Mouse (Mus musculus): ENCODE measurements around the gene 4932414N04Rik.
A peak's percentile ranks its signal among the peaks of the same experiment; 100 is the strongest.
"Not testable (repeated sequence)": the region's sequence is repeated elsewhere in the genome, so short reads cannot be mapped to it uniquely, and the experiment has no call there.

The 4932414N04Rik gene

GRCm38 (mm10) chr2:68656186-68656585 is at the start of gene 4932414N04Rik:
4932414N04Rik (plus strand) TSS chr2:68656486.
- DNase-seq (ENCODE audit: low spot score in 2 of 2) = not testable (repeated sequence)

- DNase-seq (ENCODE audit: low spot score in 2 of 2) = no peak
Measured at GRCm38 (mm10) chr2:68732216-68732615, 75.9 kb downstream of the 4932414N04Rik start.

DNA sequence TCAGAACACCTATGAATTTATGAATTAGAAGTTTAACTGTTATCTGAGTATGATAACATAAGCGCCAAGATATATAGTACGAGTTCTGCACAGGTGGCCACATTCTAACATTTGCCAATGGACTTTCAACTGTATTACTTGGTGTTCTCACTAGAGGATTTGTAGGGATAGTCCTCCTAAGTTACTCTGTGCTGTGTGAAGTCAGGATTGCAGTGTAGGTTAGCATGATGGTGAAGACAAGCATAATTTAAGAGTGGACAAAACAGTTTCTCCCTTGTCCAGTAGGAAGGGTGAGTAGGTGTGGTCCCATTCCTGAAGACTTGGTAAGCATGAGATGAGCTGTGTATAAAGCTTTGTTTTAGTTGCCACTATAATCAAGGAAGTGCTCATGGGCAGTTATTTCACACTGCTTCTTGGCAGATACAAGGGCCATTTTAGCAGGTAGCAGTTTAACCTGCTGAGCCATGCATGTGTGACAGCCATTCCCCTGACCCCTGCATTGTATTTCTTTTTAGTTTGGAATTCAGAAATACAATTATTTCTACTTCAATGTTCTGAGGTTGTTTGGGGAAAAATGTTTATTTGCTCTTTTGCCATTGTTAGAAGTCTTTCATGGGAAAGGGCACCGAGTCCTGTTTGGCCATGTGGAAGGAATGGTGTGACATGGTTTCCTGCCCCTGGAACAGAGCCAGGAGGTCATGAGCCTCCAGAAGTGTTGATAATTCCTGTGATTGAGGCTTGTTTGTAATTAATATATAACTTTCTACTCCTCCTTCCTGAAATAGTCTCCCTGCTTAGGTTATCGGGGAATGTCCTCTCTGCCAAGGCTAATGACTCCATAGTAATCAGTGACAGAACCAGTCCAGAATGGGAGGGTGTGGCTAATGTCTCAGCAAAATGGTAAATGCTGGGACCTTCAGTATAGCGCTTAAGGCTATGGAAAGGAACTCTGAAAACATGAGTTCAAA is 83.8 kb downstream of the 4932414N04Rik start:
- no peak for DNase-seq (ENCODE audit: low spot score in 2 of 2)

GRCm38 (mm10) chr2:68744599-68744998 is 88.3 kb downstream of the 4932414N04Rik start:
- no peak for DNase-seq (ENCODE audit: low spot score in 2 of 2)

DNA sequence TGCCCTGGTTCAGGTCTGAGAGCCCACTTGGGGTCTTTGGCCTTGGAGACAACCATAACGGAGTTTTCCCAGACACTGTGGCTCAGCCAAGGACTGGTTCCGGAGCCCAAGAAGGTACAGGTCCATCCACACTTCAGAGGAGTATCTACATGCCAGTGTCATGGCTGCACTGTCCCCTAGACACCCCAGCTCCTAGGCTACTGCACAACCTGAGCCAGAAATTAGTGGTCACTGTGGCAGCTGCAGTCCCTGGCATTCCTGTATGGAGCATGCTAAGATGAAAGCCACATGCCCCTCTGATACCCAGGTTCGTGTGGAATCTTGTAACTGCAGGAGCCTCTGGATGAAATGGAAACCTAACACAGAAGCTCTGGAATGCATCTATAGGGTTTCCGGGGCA is 99.9 kb downstream of the 4932414N04Rik start:
- DNase-seq (ENCODE audit: low spot score in 2 of 2) = no peak

- DNase-seq (ENCODE audit: low spot score in 2 of 2) = no peak
Measured at GRCm38 (mm10) chr2:68756793-68757192, 100.5 kb downstream of the 4932414N04Rik start.

DNA sequence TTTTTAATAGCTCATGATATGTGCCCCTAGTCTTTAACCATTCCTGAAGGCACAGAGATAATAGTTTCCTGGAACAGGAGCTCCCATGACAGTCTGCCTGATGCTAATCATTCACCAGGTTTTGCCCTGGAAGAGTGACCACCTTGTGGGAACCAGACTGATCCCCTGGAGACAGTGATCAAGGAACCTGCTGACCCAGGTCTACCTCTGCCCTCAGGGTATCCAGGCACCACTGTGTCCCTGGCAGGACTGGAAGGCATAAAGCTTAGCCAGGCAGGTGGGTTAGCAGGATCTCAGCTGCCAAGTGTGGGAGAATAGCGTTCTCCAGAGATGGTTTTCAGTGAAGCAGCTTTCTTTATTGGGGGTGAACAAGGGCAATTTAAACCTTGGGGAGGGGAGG is 109.1 kb downstream of the 4932414N04Rik start:
- no peak for DNase-seq (ENCODE audit: low spot score in 2 of 2)

DNA sequence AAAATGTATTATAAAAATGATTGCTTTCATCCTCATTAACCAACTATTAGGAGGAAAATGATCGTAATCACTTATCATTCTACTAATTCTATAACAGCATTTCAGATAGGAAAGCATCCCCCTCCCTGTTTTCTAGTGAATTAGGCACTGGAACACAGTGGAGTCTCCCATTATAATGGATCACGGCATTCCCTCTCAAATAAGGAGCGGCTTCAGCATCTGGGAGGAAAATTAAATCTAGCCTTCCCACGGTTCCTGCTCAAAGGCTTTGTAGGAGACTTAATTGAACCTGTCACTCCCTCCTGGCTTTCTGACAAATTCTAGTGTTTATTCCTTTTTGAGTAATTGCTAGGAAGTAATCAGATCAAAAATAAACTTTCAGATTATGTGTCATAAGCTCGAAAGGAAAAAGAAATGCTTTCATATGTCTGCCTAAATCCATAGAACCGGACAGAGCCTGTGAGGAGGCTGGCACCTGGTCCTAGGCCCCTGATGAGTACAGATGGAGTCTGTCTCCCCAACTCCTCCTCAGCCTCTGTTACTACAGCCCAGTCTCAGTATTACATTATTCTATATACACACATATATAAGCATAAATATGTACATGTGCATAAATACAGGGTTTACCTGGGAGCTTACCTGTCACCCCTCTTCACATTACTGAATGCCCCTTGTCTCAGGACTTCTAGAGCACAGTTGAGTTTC is 111.1 kb downstream of the 4932414N04Rik start:
- no peak for DNase-seq (ENCODE audit: low spot score in 2 of 2)

DNA sequence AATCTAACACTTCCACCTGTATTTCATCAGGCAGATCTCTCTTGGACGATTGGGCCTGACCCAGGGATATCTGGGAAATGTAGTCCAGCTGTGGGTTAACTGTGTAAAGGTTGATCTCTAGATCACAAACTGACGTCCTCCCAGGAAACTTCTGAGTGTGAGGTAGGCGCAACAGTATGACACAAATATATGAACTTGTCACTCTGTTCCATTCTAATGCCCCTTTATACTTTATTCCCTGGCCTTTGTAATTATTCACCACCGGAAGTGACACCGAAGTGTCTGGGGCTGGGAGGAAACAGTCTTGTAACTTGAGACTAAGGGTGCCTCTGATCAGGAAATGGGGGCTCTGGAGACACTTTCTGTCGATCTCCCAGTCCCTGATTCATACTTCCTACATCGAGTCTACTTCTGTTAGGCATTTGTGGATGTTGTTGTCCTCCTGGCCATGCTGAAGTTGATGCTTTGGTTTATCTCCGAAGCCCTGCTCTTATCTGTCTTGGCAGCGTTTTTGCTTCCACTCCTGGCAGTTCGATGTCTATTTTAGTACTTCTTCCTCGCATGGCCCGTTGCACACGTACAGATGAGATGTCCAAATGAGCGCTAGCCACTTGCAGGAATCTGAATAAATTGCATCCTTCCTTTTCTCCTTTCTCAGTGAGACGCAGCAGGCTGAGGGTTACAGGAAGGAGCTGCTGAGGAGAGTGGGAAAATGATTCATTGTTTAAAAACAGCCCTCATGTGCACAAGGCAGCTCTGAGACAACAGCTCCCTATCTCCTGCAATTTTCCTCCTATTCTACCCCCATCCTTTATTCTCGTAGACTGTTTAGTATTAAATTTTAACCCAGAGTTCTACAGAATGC is 126.2 kb downstream of the 4932414N04Rik start:
- DNase-seq (ENCODE audit: low spot score in 2 of 2) = no peak

DNA sequence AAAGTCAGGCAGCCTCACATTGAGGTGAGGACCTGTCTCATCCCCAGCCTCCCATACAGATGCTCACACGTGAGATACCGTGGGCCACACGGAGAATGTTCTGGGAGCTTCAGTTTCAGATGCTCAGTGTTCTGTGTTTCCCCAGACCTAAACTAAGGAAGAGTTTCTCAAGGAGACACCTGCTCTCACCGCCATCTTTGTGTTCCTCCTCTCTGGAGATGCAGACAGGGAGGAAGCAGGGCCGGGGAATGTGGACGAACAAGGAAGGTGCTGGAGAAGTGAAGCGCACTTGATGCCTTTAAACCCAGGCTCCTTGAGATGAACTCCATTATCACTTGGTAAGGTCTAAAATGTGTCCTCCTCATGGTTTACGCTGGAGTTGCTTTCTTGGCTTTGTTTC is 127.4 kb downstream of the 4932414N04Rik start:
- not testable (repeated sequence) for DNase-seq (ENCODE audit: low spot score in 2 of 2)

GRCm38 (mm10) chr2:68784710-68785427 is 128.6 kb downstream of the 4932414N04Rik start:
- DNase-seq (ENCODE audit: low spot score in 2 of 2) = peak; percentile 19 to 53

DNA sequence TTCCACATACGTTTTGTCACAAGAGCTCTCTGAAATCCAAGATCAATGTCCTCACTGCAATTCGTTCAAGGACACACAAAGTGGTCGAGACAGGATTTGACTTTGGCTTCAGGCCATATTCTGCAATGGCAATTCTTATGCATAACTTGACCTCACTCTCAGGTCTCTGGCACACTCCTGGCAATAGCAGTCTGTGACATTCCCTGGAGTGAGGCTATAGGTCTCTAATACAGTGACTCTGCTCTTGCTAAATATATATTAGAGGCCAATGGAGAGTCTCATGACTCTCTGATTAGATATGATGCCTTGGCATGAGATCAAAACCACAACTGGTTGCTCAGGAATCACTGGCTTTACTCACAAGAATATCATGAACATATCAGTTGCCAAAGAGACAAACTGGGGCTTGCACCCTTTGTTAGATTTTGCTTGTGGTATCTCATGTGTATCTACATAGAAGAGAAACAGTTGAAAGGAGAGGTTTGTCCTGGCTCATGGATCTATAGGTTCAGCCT is 130.9 kb downstream of the 4932414N04Rik start:
- DNase-seq (ENCODE audit: low spot score in 2 of 2) = no peak

- no peak for DNase-seq (ENCODE audit: low spot score in 2 of 2)
Measured at GRCm38 (mm10) chr2:68792296-68792695, 136.0 kb downstream of the 4932414N04Rik start.

GRCm38 (mm10) chr2:68793472-68793871 is 137.2 kb downstream of the 4932414N04Rik start:
- no peak for DNase-seq (ENCODE audit: low spot score in 2 of 2)

- no peak for DNase-seq (ENCODE audit: low spot score in 2 of 2)
Measured at GRCm38 (mm10) chr2:68794181-68794580, 137.9 kb downstream of the 4932414N04Rik start.

GRCm38 (mm10) chr2:68794616-68795015 is 138.3 kb downstream of the 4932414N04Rik start:
- DNase-seq (ENCODE audit: low spot score in 2 of 2) = no peak

- no peak for DNase-seq (ENCODE audit: low spot score in 2 of 2)
Measured at GRCm38 (mm10) chr2:68796011-68796775, 139.9 kb downstream of the 4932414N04Rik start.

DNA sequence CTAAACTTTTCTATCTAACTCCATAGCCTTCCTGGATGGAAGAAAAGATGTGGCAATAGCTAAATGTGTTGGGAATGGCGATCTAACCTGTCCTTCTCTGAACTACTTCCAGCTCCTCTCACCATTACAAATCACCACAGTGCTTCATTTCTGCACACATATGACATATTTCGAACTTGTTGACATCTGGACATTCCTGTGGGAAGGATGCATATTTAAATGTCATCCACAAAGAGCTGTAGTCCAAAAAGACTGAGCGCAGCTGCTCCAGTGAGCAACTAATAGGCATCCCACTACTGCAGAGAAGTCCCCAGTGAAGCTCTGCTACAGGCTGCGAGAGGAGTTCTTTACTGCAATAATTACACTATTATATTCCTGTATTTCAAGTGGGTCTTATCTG is 140.8 kb downstream of the 4932414N04Rik start:
- DNase-seq (ENCODE audit: low spot score in 2 of 2) = no peak

All from spleen, postnatal 14 days (tissue).